Mouse (Mus musculus) frontal cortex, postnatal 25 days (tissue): ENCODE data around the gene Gpat3.

Experiments used
- DNase-seq, 2 experiments: peaks; one replicate each; pipeline ENCODE4 v3.0.0; 2022; ENCODE audit warnings: low spot score in 2 of 2

Gpat3 gene

GRCm38 (mm10) chr5:100916416-100916815 is 70.9 kb downstream of the Gpat3 start:
- DNase-seq: no peak

- DNase-seq: peak; percentile 38 to 50
Measured at GRCm38 (mm10) chr5:100917252-100917774, 71.8 kb downstream of the Gpat3 start.

- peak in 1 of 2 experiments; percentile 52 for DNase-seq
Measured at GRCm38 (mm10) chr5:100919069-100919468, 73.6 kb downstream of the Gpat3 start.

- no peak for DNase-seq
Measured at GRCm38 (mm10) chr5:100929698-100930097, 84.2 kb downstream of the Gpat3 start.

- no peak for DNase-seq
Measured at GRCm38 (mm10) chr5:100943716-100944115, 98.2 kb downstream of the Gpat3 start.

- no peak for DNase-seq
Measured at GRCm38 (mm10) chr5:100945336-100945735, 99.8 kb downstream of the Gpat3 start.
